Mouse (Mus musculus): ENCODE measurements around the gene Tex14. TPM values are rescaled to one million over a fixed set of nuclear protein-coding genes. Genes with fewer than 3 reads are reported as not detected.
"Not testable (repeated sequence)": the region's sequence is repeated elsewhere in the genome, so short reads cannot be mapped to it uniquely, and the experiment has no call there.

Tex14 gene
- polyA plus RNA-seq, 1 experiment from 2014 or later, result 0.38 TPM

DNA sequence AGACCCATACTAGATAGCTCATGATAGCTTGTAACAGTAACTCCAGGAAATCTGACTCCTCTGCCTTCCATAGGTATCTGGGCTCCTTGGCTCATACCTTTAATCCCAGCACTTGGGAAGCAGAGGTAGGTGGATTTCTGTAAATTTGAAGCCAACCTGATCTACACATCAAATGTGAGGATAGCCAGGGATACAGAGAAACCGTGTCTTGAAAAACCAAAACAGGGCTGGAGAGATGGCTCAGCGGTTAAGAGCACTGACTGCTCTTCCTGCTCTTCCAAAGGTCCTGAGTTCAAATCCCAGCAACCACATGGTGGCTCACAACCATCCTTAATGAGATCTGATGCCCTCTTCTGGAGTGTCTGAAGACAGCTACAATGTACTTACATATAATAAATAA, 30.2 kb downstream of the Tex14 start:
- H3K4me1 ChIP-seq (ENCODE audit: control insufficient read depth in 2 of 2, insufficient read depth in 2 of 2, low read length in 2 of 2); ATAC-seq (ENCODE audit: insufficient number of reproducible peaks, insufficient read depth, low FRiP score, low read depth); H3K9ac ChIP-seq (ENCODE audit: low read length); H3K4me2 ChIP-seq (ENCODE audit: low read length); H3K9me3 ChIP-seq (ENCODE audit: control insufficient read depth, low read length); H3K36me3 ChIP-seq (ENCODE audit: control insufficient read depth, insufficient read depth, low read length); H3K4me3 ChIP-seq (ENCODE audit: control insufficient read depth in 1 of 2, insufficient read depth in 1 of 2, low read depth in 1 of 2, low read length in 2 of 2); H3K27ac ChIP-seq (replicated peaks in 1 of 2; ENCODE audit: control insufficient read depth in 1 of 2, insufficient read depth in 1 of 2, low read depth in 2 of 2, low read length in 2 of 2); H3K27me3 ChIP-seq (ENCODE audit: control insufficient read depth, insufficient read depth, low read length): not testable (repeated sequence)
- WGBS, result 93% methylated on average over 2 of the region's 2 CpGs

DNA sequence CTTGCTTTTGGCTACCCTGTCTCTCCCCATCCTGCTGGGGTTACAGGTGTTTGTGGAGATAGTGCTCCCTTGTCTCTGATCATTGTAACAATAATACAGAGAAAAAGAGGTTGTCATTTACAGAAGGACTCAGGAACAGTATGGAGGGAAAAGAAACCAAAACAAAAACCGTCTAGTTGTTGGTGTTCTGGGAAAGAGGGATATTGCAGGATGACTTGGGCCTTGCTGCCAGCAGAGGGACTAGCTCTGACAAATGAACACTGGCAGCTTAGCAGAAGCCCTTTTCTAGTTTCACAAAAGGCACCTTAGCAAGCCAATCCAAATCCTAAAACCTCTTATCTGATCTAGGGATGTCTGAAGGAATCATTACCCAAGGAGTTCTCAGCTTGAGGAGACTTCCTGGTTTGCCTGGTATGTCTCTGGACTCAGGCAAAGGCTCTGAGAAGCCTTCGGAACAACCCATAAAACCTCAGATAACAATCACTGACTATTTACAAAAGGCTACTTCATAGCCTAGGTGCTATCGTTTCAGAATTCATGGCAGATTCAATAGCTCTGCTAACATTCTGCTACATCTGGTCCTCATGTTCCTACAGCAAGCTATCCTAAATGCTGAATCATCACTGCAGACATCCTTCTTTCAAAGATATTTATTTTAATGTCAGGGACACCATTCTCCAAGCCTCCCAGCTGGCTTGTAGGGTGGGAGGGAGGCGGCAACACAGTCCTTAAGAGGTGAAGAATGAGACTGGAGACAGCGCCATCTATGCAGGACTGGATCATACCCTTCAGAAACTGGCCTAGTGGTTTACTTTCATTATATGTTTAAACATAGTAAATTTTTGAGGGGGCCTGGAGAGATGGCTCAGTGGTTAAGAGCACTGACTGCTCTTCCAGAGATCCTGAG, 31.7 kb downstream of the Tex14 start:
- Histone ChIP-seq H3K4me3 (ENCODE audit: control insufficient read depth in 1 of 2, insufficient read depth in 1 of 2, low read depth in 1 of 2, low read length in 2 of 2) (no peak overlapping the region), H3K4me1 (ENCODE audit: control insufficient read depth in 2 of 2, insufficient read depth in 2 of 2, low read length in 2 of 2) (no peaks in the 10 kb centered on the region), H3K4me2 (ENCODE audit: low read length) (no peak overlapping the region), H3K9me3 (ENCODE audit: control insufficient read depth, low read length) (no peaks in the 10 kb centered on the region), H3K27ac (replicated peaks in 1 of 2; ENCODE audit: control insufficient read depth in 1 of 2, insufficient read depth in 1 of 2, low read depth in 2 of 2, low read length in 2 of 2) (no peak overlapping the region), H3K36me3 (ENCODE audit: control insufficient read depth, insufficient read depth, low read length) (no peaks in the 10 kb centered on the region), H3K9ac (ENCODE audit: low read length) (no peak overlapping the region), H3K27me3 (ENCODE audit: control insufficient read depth, insufficient read depth, low read length) (no peaks in the 10 kb centered on the region)
- ATAC-seq (ENCODE audit: insufficient number of reproducible peaks, insufficient read depth, low FRiP score, low read depth), result no peak
- 65% methylated on average over 5 of the region's 5 CpGs for WGBS

DNA sequence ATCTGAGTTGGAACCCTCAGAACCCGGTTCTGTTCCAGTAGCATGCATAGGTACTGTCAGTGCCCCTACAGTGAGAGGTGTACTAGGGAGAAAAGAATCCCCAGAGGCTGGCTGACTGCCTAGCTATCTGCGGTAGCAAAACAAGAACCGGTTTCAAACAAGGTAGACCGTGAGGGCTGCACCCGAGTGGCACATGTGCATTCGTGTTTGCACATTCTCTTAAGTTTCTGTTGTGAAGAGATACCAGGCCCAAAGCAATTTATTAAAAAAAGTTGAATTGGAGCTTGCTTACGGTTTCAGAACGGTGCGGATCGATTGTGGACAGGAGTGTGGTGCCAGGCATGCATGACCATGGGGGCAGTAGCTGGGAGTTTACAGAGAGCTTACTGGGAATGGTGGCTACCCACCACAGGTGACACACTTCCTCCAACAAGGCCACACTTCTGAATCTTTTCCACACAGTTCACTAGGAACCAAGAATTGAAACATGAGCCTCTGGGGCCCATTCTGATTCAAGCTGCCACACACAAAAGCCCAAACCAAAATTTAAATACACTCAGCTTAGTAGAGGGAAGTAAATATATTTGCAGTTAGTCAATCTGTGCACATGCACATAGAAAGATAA, 35.0 kb downstream of the Tex14 start:
- Histone ChIP-seq H3K9me3 (ENCODE audit: control insufficient read depth, low read length) (no peaks in the 10 kb centered on the region), H3K36me3 (ENCODE audit: control insufficient read depth, insufficient read depth, low read length) (no peaks in the 10 kb centered on the region), H3K27me3 (ENCODE audit: control insufficient read depth, insufficient read depth, low read length) (no peaks in the 10 kb centered on the region), H3K9ac (ENCODE audit: low read length) (no peak overlapping the region), H3K27ac (replicated peaks in 1 of 2; ENCODE audit: control insufficient read depth in 1 of 2, insufficient read depth in 1 of 2, low read depth in 2 of 2, low read length in 2 of 2) (no peak overlapping the region), H3K4me2 (ENCODE audit: low read length) (no peak overlapping the region), H3K4me1 (ENCODE audit: control insufficient read depth in 2 of 2, insufficient read depth in 2 of 2, low read length in 2 of 2) (peaks cover 0 to 1% of the 10 kb centered on the region in 2 experiments; a peak in 2 of 4 replicates), H3K4me3 (ENCODE audit: control insufficient read depth in 1 of 2, insufficient read depth in 1 of 2, low read depth in 1 of 2, low read length in 2 of 2) (no peak overlapping the region)
- ATAC-seq (ENCODE audit: insufficient number of reproducible peaks, insufficient read depth, low FRiP score, low read depth), result no peak
- WGBS, result 83% methylated on average over 10 of the region's 10 CpGs

DNA sequence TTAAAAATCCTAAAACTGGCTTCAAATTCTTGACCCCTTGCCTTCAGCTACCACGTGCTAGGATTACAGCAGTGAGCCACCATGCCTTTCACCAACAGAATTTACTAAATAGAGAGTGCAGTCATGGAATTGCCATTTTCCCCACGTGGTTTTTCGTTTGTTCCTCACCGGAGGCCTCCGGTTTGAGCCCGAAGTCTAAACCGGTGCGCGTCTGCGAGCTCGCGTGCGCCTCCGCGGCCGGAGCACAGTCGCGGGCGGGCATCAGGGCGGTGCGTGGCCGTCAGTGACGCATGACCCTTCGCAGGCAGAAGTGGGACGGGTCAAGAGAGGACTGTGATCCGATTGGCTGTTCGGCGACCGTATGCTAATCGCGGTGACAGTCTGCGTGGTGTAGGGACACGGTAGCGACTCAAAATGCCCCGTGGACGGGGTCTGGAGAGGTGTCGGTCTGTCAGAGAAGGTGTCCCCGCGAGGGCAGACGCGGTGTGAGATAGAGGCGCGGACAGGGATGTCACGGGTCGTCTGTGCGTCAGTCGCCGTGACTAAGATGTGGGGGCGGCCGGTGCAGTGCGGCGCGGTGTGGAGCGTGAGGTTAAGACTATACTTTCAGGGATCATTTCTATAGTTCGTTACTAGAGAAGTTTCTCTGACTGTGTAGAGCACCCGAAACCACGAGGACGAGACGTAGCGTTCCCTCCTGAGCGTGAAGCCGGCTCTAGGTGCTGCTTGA, 37.9 kb downstream of the Tex14 start:
- H3K4me2 ChIP-seq (ENCODE audit: low read length), result peak overlapping the region; percentile 68
- peak overlapping the region in 1 of 2 experiments; percentile 79; a peak in 2 of 4 replicates for H3K27ac ChIP-seq (replicated peaks in 1 of 2; ENCODE audit: control insufficient read depth in 1 of 2, insufficient read depth in 1 of 2, low read depth in 2 of 2, low read length in 2 of 2)
- peak overlapping the region; percentile 68 for H3K9ac ChIP-seq (ENCODE audit: low read length)
- peak overlapping the region; percentile 28 to 46; a peak in 3 of 4 replicates for H3K4me3 ChIP-seq (ENCODE audit: control insufficient read depth in 1 of 2, insufficient read depth in 1 of 2, low read depth in 1 of 2, low read length in 2 of 2)
- peak; percentile 99 for ATAC-seq (ENCODE audit: insufficient number of reproducible peaks, insufficient read depth, low FRiP score, low read depth)
- 1% methylated on average over 29 of the region's 62 CpGs for WGBS
- H3K4me1 ChIP-seq (ENCODE audit: control insufficient read depth in 2 of 2, insufficient read depth in 2 of 2, low read length in 2 of 2); H3K9me3 ChIP-seq (ENCODE audit: control insufficient read depth, low read length); H3K27me3 ChIP-seq (ENCODE audit: control insufficient read depth, insufficient read depth, low read length); H3K36me3 ChIP-seq (ENCODE audit: control insufficient read depth, insufficient read depth, low read length): not testable (repeated sequence)

DNA sequence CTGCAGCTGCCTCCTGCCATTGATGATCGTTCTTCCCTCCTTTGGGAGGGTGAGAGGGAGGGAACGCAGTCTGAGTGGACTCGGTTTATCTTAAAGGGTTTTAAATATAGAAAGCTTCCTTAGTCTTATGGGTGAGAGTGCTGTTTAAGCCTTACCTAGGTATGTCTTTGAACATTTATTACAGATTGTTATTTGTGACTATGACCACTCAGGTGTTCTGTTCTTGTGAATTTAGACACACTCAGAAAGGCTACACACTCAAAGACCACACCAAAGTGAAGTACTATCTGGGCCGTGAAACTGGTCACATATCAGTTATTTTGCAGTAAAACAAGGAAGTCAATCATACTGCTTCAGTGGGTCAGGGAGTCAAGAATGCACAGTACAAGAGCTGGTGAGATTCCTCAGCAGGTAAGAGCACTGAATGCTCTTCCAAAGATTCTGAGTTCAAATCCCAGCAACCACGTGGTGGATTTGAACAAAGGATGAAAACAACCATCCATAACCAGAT, 38.6 kb downstream of the Tex14 start:
- Histone ChIP-seq H3K27ac (replicated peaks in 1 of 2; ENCODE audit: control insufficient read depth in 1 of 2, insufficient read depth in 1 of 2, low read depth in 2 of 2, low read length in 2 of 2) (peak overlapping the region; percentile 23 to 79), H3K36me3 (ENCODE audit: control insufficient read depth, insufficient read depth, low read length) (no peaks in the 10 kb centered on the region), H3K9ac (ENCODE audit: low read length) (peak overlapping the region; percentile 38; the same call in 1 of the 2 replicates), H3K4me1 (ENCODE audit: control insufficient read depth in 2 of 2, insufficient read depth in 2 of 2, low read length in 2 of 2) (peaks cover 0 to 5% of the 10 kb centered on the region in 2 experiments; a peak in 2 of 4 replicates), H3K27me3 (ENCODE audit: control insufficient read depth, insufficient read depth, low read length) (no peaks in the 10 kb centered on the region), H3K4me3 (ENCODE audit: control insufficient read depth in 1 of 2, insufficient read depth in 1 of 2, low read depth in 1 of 2, low read length in 2 of 2) (no peak overlapping the region), H3K4me2 (ENCODE audit: low read length) (peak overlapping the region; percentile 31; the same call in 1 of the 2 replicates), H3K9me3 (ENCODE audit: control insufficient read depth, low read length) (no peaks in the 10 kb centered on the region)
- 0% methylated on average over 4 of the region's 5 CpGs for WGBS
- peak; percentile 76 for ATAC-seq (ENCODE audit: insufficient number of reproducible peaks, insufficient read depth, low FRiP score, low read depth)

DNA sequence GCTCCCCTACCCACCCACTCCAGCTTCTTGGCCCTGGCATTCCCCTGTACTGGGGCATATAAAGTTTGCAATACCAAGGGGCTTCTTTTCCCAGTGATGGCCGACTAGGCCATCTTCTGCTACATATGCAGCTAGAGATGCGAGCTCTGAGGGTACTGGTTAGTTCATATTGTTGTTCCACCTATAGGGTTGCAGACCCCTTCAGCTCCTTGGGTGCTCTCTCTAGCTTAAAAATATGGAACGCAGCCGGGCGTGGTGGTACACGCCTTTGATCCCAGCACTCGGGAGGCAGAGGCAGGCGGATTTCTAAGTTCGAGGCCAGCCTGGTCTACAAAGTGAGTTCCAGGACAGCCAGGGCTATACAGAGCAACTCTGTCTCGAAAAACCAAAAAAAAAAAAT, 39.2 kb downstream of the Tex14 start:
- not testable (repeated sequence) for H3K27ac ChIP-seq (replicated peaks in 1 of 2; ENCODE audit: control insufficient read depth in 1 of 2, insufficient read depth in 1 of 2, low read depth in 2 of 2, low read length in 2 of 2); H3K9ac ChIP-seq (ENCODE audit: low read length); H3K4me1 ChIP-seq (ENCODE audit: control insufficient read depth in 2 of 2, insufficient read depth in 2 of 2, low read length in 2 of 2); H3K9me3 ChIP-seq (ENCODE audit: control insufficient read depth, low read length); H3K4me3 ChIP-seq (ENCODE audit: control insufficient read depth in 1 of 2, insufficient read depth in 1 of 2, low read depth in 1 of 2, low read length in 2 of 2); ATAC-seq (ENCODE audit: insufficient number of reproducible peaks, insufficient read depth, low FRiP score, low read depth); H3K27me3 ChIP-seq (ENCODE audit: control insufficient read depth, insufficient read depth, low read length); H3K4me2 ChIP-seq (ENCODE audit: low read length); H3K36me3 ChIP-seq (ENCODE audit: control insufficient read depth, insufficient read depth, low read length)
- 66% methylated on average over 10 of the region's 10 CpGs for WGBS

DNA sequence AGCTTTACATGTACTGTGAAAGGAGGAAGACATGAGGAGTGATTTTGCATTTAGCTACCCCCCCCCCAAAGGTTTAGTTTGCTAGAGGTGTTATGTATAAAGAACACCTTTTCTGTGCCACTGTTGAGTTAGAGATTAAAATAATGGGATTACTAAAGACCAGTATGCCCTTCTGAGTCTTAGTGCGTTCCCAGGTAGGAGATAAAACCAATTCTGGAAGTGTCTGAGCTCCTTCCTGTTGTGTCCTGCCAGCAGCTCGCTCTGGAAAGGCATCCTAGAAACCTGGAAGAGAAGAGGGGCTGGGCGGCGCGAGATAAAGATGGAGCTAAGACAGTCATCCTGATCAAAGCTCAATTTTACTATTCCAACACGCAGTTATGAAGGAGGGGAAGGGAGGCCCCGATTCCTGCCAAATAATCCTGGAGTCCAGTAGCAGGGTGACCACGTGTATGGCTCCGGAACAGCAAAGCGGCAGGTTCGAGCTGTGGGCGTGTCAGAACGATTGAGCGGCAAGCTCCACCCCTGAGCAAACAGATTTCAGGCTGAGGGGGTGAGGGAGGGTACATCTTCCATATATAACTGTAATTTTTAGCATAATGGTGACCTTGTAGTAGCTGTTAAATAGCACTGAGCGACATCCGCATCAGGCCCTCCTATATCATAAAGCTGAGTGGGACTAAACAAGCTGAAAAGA, 40.0 kb downstream of the Tex14 start:
- 7% methylated on average over 16 of the region's 16 CpGs for WGBS
- ATAC-seq (ENCODE audit: insufficient number of reproducible peaks, insufficient read depth, low FRiP score, low read depth), result no peak
- no peaks in the 10 kb centered on the region for H3K36me3 ChIP-seq (ENCODE audit: control insufficient read depth, insufficient read depth, low read length)
- H3K4me2 ChIP-seq (ENCODE audit: low read length), result peak overlapping the region; percentile 45
- no peaks in the 10 kb centered on the region for H3K27me3 ChIP-seq (ENCODE audit: control insufficient read depth, insufficient read depth, low read length)
- H3K27ac ChIP-seq (replicated peaks in 1 of 2; ENCODE audit: control insufficient read depth in 1 of 2, insufficient read depth in 1 of 2, low read depth in 2 of 2, low read length in 2 of 2), result no peak overlapping the region
- no peaks in the 10 kb centered on the region for H3K9me3 ChIP-seq (ENCODE audit: control insufficient read depth, low read length)
- H3K4me3 ChIP-seq (ENCODE audit: control insufficient read depth in 1 of 2, insufficient read depth in 1 of 2, low read depth in 1 of 2, low read length in 2 of 2), result no peak overlapping the region
- H3K9ac ChIP-seq (ENCODE audit: low read length), result 0 out of 2 replicates have a peak overlapping the region, but pooled peaks have one; percentile 23
- H3K4me1 ChIP-seq (ENCODE audit: control insufficient read depth in 2 of 2, insufficient read depth in 2 of 2, low read length in 2 of 2), result peaks cover 0 to 5% of the 10 kb centered on the region in 2 experiments; a peak in 2 of 4 replicates

Measured in heart, embryonic 14.5 days (tissue).